Mouse (Mus musculus) ES-E14 (cell line): ENCODE results near the gene Ybx2. TPM values are rescaled to one million over a fixed set of nuclear protein-coding genes. Genes with fewer than 3 reads are reported as not detected.

Experiments
- DNase-seq: peaks from one replicate; pipeline ENCODE4 v3.0.0-alpha.2; 2013; ENCODE audit warnings: low read depth, low spot score
- H3K27ac ChIP-seq: 2 replicates; pipeline ENCODE4 v1.5.1; 2012; ENCODE audit warnings: low read depth, mild to moderate bottlenecking, low read length, moderate library complexity, mixed read lengths; ENCODE audit not compliant: poor library complexity, insufficient read depth, severe bottlenecking
- H3K36me3 ChIP-seq: 2 replicates; pipeline ENCODE4 v1.6.1; 2012; ENCODE audit warnings: mild to moderate bottlenecking, low read length, moderate library complexity, mixed read lengths; ENCODE audit not compliant: control insufficient read depth, poor library complexity, insufficient read depth, severe bottlenecking
- H3K4me1 ChIP-seq, 2 experiments: fragments of 150-350 bp in 1 of 2; sonication (generic) in 1 of 2; 2 replicates each; pipeline ENCODE4 v1.6.1; 2012; ENCODE audit warnings: low read length in 2 of 2, mild to moderate bottlenecking in 1 of 2, mixed read lengths in 1 of 2; ENCODE audit not compliant: control insufficient read depth in 2 of 2, insufficient read depth in 2 of 2, poor library complexity in 1 of 2
- H3K4me3 ChIP-seq, 2 experiments: fragments of 150-350 bp in 1 of 2; sonication (generic) in 1 of 2; 2 replicates each; pipeline ENCODE4 v1.5.1; 2012; ENCODE audit warnings: low read length in 2 of 2, low read depth in 1 of 2, mild to moderate bottlenecking in 1 of 2, mixed read lengths in 1 of 2; ENCODE audit not compliant: insufficient read depth in 1 of 2, poor library complexity in 1 of 2, severe bottlenecking in 1 of 2
- H3K9ac ChIP-seq: 2 replicates; pipeline ENCODE4 v1.6.1; 2012; ENCODE audit warnings: low read depth, mild to moderate bottlenecking, low read length, mixed read lengths; ENCODE audit not compliant: poor library complexity, insufficient read depth, severe bottlenecking
- H3K9me3 ChIP-seq: fragments of 150-350 bp; sonication (generic); 2 replicates; pipeline ENCODE4 v1.6.1; 2012; ENCODE audit warnings: low read depth, mild to moderate bottlenecking, low read length; ENCODE audit not compliant: control insufficient read depth, insufficient read depth
- CHD2 ChIP-seq: IDR thresholded peaks from 2 replicates; pipeline ENCODE4 v1.6.1; 2014; ENCODE audit warnings: mild to moderate bottlenecking, low read depth, low read length, inconsistent platforms
- HCFC1 ChIP-seq: IDR thresholded peaks from 2 replicates; pipeline ENCODE4 v1.6.1; 2012; ENCODE audit warnings: low read length, inconsistent platforms, borderline replicate concordance; ENCODE audit not compliant: insufficient read depth
- MAFK ChIP-seq: IDR thresholded peaks from 2 replicates; pipeline ENCODE4 v1.6.1; 2014; ENCODE audit warnings: mild to moderate bottlenecking, low read depth, low read length, inconsistent platforms; ENCODE audit not compliant: insufficient read depth
- ZC3H11A ChIP-seq: IDR thresholded peaks from 2 replicates; pipeline ENCODE4 v1.6.1; 2012; ENCODE audit warnings: low read depth, mild to moderate bottlenecking, inconsistent platforms, low read length, borderline replicate concordance
- ZNF384 ChIP-seq: IDR thresholded peaks from 2 replicates; pipeline ENCODE4 v1.6.1; 2012; ENCODE audit warnings: low read depth, low read length, inconsistent platforms
- in situ Hi-C, 2 experiments: fragments of 600-800 bp; cut with MboI; formaldehyde crosslinking; loops; one replicate each; pipeline ENCODE4 v1.15.1; 2025; ENCODE audit warnings: low sequenced_read_pairs in 2 of 2, inconsistent platforms in 1 of 2; ENCODE audit not compliant: unreplicated experiment in 2 of 2
- total RNA-seq: library from RNA; depleted of rRNA; stranded (reverse); fragments of 300-350 nt; gene quantifications from 2 replicates; pipeline ENCODE4 v1.2.3, GENCODE M21; 2012

The Ybx2 gene
- total RNA-seq, 1 experiment, result 3.9 TPM

DNA sequence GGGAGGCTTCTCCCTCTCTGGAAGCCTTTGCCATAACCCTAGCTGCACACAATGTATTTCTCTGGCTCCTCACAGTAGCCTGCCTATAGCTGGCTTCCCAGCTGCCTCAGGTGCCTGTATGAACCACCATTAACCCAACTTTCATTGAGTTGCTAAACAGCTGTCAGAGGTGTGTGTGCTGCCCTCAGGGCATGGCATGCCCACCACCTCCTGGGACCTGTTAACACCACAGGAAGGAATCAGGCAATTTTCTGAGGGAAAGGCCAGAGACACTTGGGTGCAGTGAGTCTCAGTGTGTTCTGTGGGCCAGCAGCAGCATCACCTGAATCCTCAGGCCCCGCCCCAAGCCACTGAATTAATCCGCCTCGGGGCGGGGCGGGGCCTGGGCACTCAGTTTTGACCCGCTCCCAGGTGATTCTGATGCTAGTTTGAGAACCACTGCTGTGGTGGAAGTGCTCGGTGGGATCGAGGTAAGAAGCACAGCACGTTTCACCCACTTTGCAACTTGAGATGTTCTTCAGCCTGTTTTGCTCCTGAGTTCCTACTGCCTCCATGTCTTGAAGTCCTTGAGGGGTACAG is 2.9 kb downstream of the Ybx2 start:
- H3K4me1 ChIP-seq, result peaks cover 0 to 24% of the 10 kb centered on the region in 2 experiments; a peak in 2 of 4 replicates
- in situ Hi-C loops, result loop anchor here in 1 of 2 experiments (10.0 kb wide), 1 partner anchor 276 kb away; the partner anchor contains the start of gene Slc16a11
- TF ChIP-seq MAFK (no peak), ZC3H11A (no peak), CHD2 (no peak), ZNF384 (no peak), HCFC1 (no peak)
- H3K4me3 ChIP-seq, result no peak overlapping the region
- H3K9ac ChIP-seq, result no peak overlapping the region
- H3K27ac ChIP-seq, result no peak overlapping the region
- H3K9me3 ChIP-seq, result no peaks in the 10 kb centered on the region
- no peaks in the 10 kb centered on the region for H3K36me3 ChIP-seq
- DNase-seq, result no peak

DNA sequence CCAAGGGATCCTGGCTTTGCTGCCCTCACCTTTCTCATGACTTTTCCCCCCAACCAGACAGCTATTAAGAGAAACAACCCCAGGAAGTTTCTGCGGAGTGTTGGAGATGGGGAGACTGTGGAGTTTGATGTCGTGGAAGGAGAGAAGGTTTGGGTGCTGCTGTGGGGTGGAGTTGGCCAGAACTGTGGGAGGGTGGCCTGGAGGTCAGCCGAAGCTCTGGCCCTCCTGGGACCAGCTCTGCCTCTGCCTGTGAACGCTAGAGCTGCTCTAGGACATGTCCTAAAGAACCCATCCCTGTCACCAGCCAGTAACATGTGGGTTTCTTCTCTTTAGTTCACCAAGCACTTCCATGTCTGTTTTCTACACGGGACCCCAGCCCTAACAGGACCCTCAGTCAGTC is 3.6 kb downstream of the Ybx2 start:
- Histone ChIP-seq H3K27ac (no peak overlapping the region), H3K9me3 (no peaks in the 10 kb centered on the region), H3K9ac (no peak overlapping the region), H3K4me1 (peaks cover 0 to 24% of the 10 kb centered on the region in 2 experiments; a peak in 2 of 4 replicates), H3K4me3 (no peak overlapping the region), H3K36me3 (no peaks in the 10 kb centered on the region)
- no peak for DNase-seq
- TF ChIP-seq MAFK (no peak), ZNF384 (no peak), CHD2 (no peak), ZC3H11A (no peak), HCFC1 (no peak)
- in situ Hi-C loops, result loop anchor here in 1 of 2 experiments (10.0 kb wide), 1 partner anchor 276 kb away; the partner anchor contains the start of gene Slc16a11

DNA sequence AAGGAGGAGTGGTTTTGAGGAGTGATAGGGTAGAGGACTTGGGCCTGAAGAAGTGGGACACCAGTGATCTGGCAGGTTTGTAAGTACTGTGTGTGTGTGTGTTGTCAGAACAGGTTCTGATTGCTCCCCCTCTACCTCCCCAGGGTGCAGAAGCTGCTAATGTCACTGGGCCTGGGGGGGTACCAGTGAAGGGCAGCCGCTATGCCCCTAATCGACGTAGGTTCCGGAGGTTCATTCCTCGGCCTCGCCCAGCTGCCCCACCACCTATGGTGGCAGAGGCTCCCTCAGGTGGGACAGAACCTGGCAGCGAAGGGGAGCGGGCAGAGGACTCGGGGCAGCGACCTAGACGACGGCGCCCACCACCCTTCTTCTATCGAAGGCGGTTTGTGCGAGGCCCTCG is 4.1 kb downstream of the Ybx2 start:
- peaks cover 0 to 24% of the 10 kb centered on the region in 2 experiments; a peak in 2 of 4 replicates for H3K4me1 ChIP-seq
- no peak overlapping the region for H3K27ac ChIP-seq
- no peak for DNase-seq

DNA sequence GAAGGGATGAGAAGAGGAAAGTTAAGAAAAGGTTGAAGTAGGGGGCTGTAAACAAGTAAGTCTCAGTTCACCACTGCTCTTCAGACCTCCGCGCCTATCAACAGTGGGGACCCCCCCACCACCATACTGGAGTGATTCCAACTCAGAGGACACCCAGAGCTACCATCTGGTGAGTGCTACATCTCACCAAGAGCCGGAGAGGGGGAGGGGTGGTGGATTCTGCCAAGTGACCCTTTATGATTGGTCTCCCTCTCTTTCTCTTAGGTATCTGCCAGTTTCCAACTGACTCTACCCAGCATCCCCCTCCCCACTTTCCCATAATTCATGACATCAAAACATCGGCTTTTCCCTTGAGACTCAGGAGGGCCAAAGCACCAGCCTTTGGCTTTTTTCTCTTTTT is 5.4 kb downstream of the Ybx2 start:
- Histone ChIP-seq H3K4me1 (peaks cover 0 to 25% of the 10 kb centered on the region in 2 experiments; a peak in 2 of 4 replicates), H3K27ac (no peak overlapping the region), H3K9ac (no peak overlapping the region), H3K36me3 (no peaks in the 10 kb centered on the region; the same call in 1 of the 2 replicates), H3K4me3 (no peak overlapping the region), H3K9me3 (no peaks in the 10 kb centered on the region)
- TF ChIP-seq MAFK (no peak), HCFC1 (no peak), ZC3H11A (no peak), ZNF384 (no peak), CHD2 (no peak)
- DNase-seq, result no peak
- in situ Hi-C loops, result no loop called here

More for the DNA sequence above, 4.1 kb downstream of the Ybx2 start:
- Histone ChIP-seq H3K36me3 (no peaks in the 10 kb centered on the region; the same call in 1 of the 2 replicates), H3K9ac (no peak overlapping the region), H3K9me3 (no peaks in the 10 kb centered on the region), H3K4me3 (no peak overlapping the region)
- TF ChIP-seq CHD2 (no peak), HCFC1 (no peak), MAFK (no peak), ZC3H11A (no peak)
- in situ Hi-C loops, result loop anchor here in 1 of 2 experiments (10.0 kb wide), 1 partner anchor 275 kb away; the partner anchor contains the start of gene Slc16a11
